Mouse (Mus musculus) C2C12 (cell line): Measurements from ENCODE around the gene Tnks2. TPM values are rescaled to one million over a fixed set of nuclear protein-coding genes. Genes with fewer than 3 reads are reported as not detected.
"Not testable (repeated sequence)": the region's sequence is repeated elsewhere in the genome, so short reads cannot be mapped to it uniquely, and the experiment has no call there.

ENCODE experiments used
- H3K27me3 ChIP-seq: one replicate; pipeline ENCODE4 v1.6.1; 2011; ENCODE audit not compliant: control insufficient read depth, insufficient read depth, insufficient read length
- H3K36me3 ChIP-seq: one replicate; pipeline ENCODE4 v1.6.1; 2011; ENCODE audit not compliant: control insufficient read depth, insufficient read depth
- H3K4me3 ChIP-seq: one replicate; pipeline ENCODE4 v1.5.1; 2011; ENCODE audit warnings: mild to moderate bottlenecking, control low read depth; ENCODE audit not compliant: poor library complexity, insufficient read depth, severe bottlenecking
- H3K79me2 ChIP-seq: one replicate; pipeline ENCODE4 v1.6.1; 2011; ENCODE audit not compliant: control insufficient read depth, insufficient read depth
- H3K79me3 ChIP-seq: one replicate; pipeline ENCODE4 v1.6.1; 2011; ENCODE audit warnings: low read depth, control low read depth
- H3ac ChIP-seq: one replicate; pipeline ENCODE3; 2011; ENCODE audit warnings: low read depth; ENCODE audit not compliant: control insufficient read depth, insufficient read length
- CEBPB ChIP-seq: IDR thresholded peaks from one replicate; pipeline ENCODE4 v1.6.1; 2011; ENCODE audit warnings: low read depth, mild to moderate bottlenecking, control low read depth, moderate library complexity
- CTCF ChIP-seq: IDR thresholded peaks from one replicate; pipeline ENCODE4 v1.5.1; 2011; ENCODE audit not compliant: control insufficient read depth, insufficient read depth, insufficient read length
- FOSL1 ChIP-seq: IDR thresholded peaks from one replicate; pipeline ENCODE4 v1.8.0; 2011; ENCODE audit warnings: mild to moderate bottlenecking, low read length; ENCODE audit not compliant: poor library complexity, insufficient read depth, severe bottlenecking
- MAX ChIP-seq: IDR thresholded peaks from one replicate; pipeline ENCODE4 v1.6.1; 2011; ENCODE audit warnings: mild to moderate bottlenecking, control low read depth
- MYOD1 ChIP-seq: IDR thresholded peaks from one replicate; pipeline ENCODE4 v1.6.1; 2011; ENCODE audit warnings: low read depth; ENCODE audit not compliant: control insufficient read depth, insufficient read length
- MYOG ChIP-seq: IDR thresholded peaks from one replicate; pipeline ENCODE4 v1.6.1; 2011; ENCODE audit not compliant: control insufficient read depth, insufficient read length; ENCODE audit errors: extremely low read depth
- USF1 ChIP-seq: IDR thresholded peaks from one replicate; pipeline ENCODE4 v1.6.1; 2011; ENCODE audit warnings: low read depth, mild to moderate bottlenecking, control low read depth, moderate library complexity
- polyA plus RNA-seq: library from polyadenylated mRNA; unstranded; fragments of >200 nt; fragmentation: generic; extraction: Trizol; gene quantifications from one replicate; pipeline ENCODE4 v1.2.1, GENCODE M21; 2012; ENCODE audit warnings: missing spikeins

The Tnks2 gene
- polyA plus RNA-seq, 1 experiment: 24.1 TPM

GRCm38 (mm10) chr19:36819199-36819598, 14.8 kb upstream of the Tnks2 start:
- Histone ChIP-seq H3K27me3 (no peaks in the 10 kb centered on the region), H3K79me3 (no peaks in the 10 kb centered on the region), H3ac (no peak overlapping the region), H3K79me2 (no peaks in the 10 kb centered on the region), H3K4me3 (no peak overlapping the region), H3K36me3 (no peaks in the 10 kb centered on the region)
- TF ChIP-seq MAX: no peak
- TF ChIP-seq MYOD1: no peak
- TF ChIP-seq USF1: no peak
- TF ChIP-seq CTCF: no peak
- TF ChIP-seq MYOG: no peak
- no peak for TF ChIP-seq FOSL1
- no peak for TF ChIP-seq CEBPB

DNA sequence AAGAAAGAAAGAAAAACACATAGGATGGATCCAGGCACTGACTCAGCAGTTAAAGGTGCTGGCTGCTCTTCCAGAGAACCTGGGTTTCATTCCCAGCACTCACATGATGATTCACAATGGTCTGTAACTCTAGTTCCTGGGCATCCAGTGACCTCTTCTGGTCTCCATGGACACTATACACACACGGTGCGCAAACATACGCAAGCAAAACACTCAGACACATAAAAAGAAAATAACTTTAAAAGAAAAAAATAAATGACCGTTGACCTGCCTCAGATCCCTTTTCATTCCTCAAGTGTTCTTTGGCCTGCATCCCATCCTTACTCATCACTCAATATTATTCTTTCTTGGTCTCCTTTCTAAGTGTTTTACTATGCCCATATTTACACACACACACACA, 13.6 kb upstream of the Tnks2 start:
- no peaks in the 10 kb centered on the region for H3K27me3 ChIP-seq
- no peak overlapping the region for H3K4me3 ChIP-seq
- no peak for TF ChIP-seq MYOG
- TF ChIP-seq FOSL1: no peak
- no peak for TF ChIP-seq CEBPB
- TF ChIP-seq MAX: no peak
- TF ChIP-seq USF1: no peak
- no peak overlapping the region for H3ac ChIP-seq
- H3K79me3 ChIP-seq: no peaks in the 10 kb centered on the region
- H3K36me3 ChIP-seq: no peaks in the 10 kb centered on the region
- no peaks in the 10 kb centered on the region for H3K79me2 ChIP-seq

GRCm38 (mm10) chr19:36821301-36821700, 12.7 kb upstream of the Tnks2 start:
- H3ac ChIP-seq, H3K36me3 ChIP-seq, H3K79me2 ChIP-seq, H3K79me3 ChIP-seq, H3K4me3 ChIP-seq, H3K27me3 ChIP-seq: not testable (repeated sequence)

DNA sequence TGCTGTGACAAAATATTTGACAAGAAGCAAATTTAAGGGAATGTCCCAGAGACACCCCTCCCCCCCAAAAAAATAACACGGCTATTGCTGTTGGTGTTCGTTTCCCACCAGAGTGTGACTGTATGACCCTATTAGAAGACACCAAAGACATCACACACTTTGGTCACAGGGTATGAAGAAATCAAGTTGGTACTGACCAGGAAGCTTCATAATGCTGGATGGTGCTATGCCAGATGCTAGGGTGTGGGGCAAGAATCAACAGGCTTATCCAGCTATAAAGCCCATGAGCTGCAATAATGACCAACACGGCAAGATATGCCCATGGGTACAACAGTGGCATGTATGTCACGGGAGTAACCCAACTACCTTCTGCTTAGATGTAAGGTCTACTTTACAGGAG, 11.3 kb upstream of the Tnks2 start:
- TF ChIP-seq USF1 (no peak), MAX (no peak), CTCF (no peak), MYOG (no peak), MYOD1 (no peak), FOSL1 (no peak), CEBPB (no peak)
- Histone ChIP-seq H3K79me3 (no peaks in the 10 kb centered on the region), H3K79me2 (no peaks in the 10 kb centered on the region), H3K4me3 (no peak overlapping the region), H3K36me3 (no peaks in the 10 kb centered on the region), H3ac (no peak overlapping the region), H3K27me3 (no peaks in the 10 kb centered on the region)

DNA sequence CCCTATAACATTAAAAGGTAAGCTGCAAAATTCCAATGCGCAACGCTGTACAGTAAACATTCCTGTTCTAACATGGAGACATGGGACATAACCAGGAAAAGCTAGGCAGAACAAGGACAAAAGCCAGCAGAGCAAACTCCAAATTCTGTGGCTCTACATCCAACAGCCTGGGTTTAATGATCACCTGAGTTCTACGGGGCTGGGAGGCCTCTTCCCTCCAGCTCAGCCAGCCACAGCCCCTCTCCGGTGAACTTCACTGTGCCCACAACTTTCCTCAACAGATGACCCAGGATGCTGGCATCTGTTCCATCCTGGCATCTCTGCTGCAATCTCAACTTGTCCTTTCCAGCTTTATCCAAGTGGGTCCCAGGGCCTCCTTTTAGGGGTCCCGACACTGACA, 6.4 kb upstream of the Tnks2 start:
- no peaks in the 10 kb centered on the region for H3K79me3 ChIP-seq
- H3K36me3 ChIP-seq: no peaks in the 10 kb centered on the region

GRCm38 (mm10) chr19:36828322-36828721, 5.7 kb upstream of the Tnks2 start:
- TF ChIP-seq USF1: no peak
- no peak for TF ChIP-seq MYOD1
- no peak for TF ChIP-seq FOSL1
- TF ChIP-seq CEBPB: no peak
- TF ChIP-seq MYOG: no peak
- no peak for TF ChIP-seq CTCF
- TF ChIP-seq MAX: no peak
- Histone ChIP-seq H3ac (no peak overlapping the region), H3K79me2 (no peaks in the 10 kb centered on the region)

More for the DNA sequence above, 6.4 kb upstream of the Tnks2 start:
- Histone ChIP-seq H3ac (no peak overlapping the region), H3K4me3 (no peak overlapping the region), H3K27me3 (no peaks in the 10 kb centered on the region), H3K79me2 (no peaks in the 10 kb centered on the region)
- TF ChIP-seq CEBPB: no peak
- no peak for TF ChIP-seq MYOG
- no peak for TF ChIP-seq MYOD1
- TF ChIP-seq FOSL1: no peak
- TF ChIP-seq USF1: no peak
- TF ChIP-seq MAX: no peak
- no peak for TF ChIP-seq CTCF

More at GRCm38 (mm10) chr19:36828322-36828721, 5.7 kb upstream of the Tnks2 start:
- Histone ChIP-seq H3K36me3 (no peaks in the 10 kb centered on the region), H3K27me3 (no peaks in the 10 kb centered on the region), H3K4me3 (no peak overlapping the region), H3K79me3 (no peaks in the 10 kb centered on the region)
